Mouse (Mus musculus) urinary bladder, postnatal 36 days (tissue): Measurements from ENCODE around the gene Smyd4.
A peak's percentile ranks its signal among the peaks of the same experiment; 100 is the strongest.

Source experiments
- DNase-seq, 2 experiments: peaks; one replicate each; pipeline ENCODE4 v3.0.0; 2022; ENCODE audit warnings: low spot score in 2 of 2, mixed read lengths in 1 of 2

The Smyd4 gene

DNA sequence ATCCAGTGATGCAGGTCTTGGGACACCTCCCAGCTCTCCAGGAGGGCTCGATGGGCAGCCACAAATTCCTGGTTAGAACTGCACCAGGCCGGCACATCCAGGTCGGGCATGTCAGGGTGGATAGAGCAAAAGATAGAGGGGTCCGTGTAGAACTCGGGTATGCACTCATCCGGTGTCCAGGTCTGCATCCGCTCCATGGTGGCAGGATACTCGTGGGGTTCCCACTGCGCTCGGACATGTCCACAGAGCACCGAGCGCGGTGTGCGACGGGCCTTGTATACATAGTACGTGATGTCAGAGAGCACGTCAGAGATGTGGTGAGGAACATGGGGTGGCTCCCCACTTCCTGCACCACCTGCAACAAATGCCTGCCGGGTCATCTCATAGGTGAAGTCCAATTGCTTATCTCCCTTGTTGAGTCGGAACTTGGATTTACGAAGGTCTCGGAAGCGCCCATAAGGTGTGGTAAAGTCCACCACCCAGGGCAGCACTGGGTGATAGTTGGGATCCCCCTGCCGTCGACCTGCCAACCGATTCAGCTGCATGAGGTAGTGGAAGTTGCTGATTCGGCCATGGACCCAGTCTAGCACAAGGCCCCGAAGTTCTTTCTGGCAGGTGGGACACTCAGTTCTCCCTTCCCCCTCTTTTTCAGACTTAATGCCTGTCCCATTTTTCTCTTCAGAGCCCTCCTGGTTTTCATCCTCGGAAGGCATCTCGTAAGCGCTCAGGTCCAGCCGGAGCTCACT lies 104.8 kb downstream of the Smyd4 start:
- no peak for DNase-seq

GRCm38 (mm10) chr11:75453991-75454930 lies 106.0 kb downstream of the Smyd4 start, which contains the start of gene Wdr81:
Wdr81 (minus strand) TSS chr11:75454717.
- peak; percentile 82 to 88 for DNase-seq
